ENCODE assay signal across 24 mouse cellular contexts in genomic region chr11:16696787-16697186, GRCm38 (mm10). TPM values are rescaled to one million over a fixed set of nuclear protein-coding genes. Genes with fewer than 3 reads are reported as not detected.
DNase-seq lines count a peak whose midpoint lies in the region; ATAC-seq and TF ChIP-seq lines count a peak whose summit lies in the region.
"Had no signal": no experiment of that assay in that cellular context is flagged by ENCODE, and none has a peak within 500 bp of the region (broad histone marks: within the 10 kb centered on the region; RNA-seq: fewer than 3 reads in every experiment).

No protein-coding gene starts in this region.

- no peak overlapping the region for H3K27ac ChIP-seq in kidney, adult 2 months (ENCODE audit: insufficient read depth, low read depth, low read length)
- peak overlapping the region; percentile 39; the same call in 1 of the 2 replicates for H3K27ac ChIP-seq in liver, adult 2 months (replicated peaks; ENCODE audit: insufficient read depth, low read depth, low read length)
- H3K27ac ChIP-seq: embryonic facial prominence, embryonic 13.5 days; embryonic facial prominence, embryonic 15.5 days; forebrain, embryonic 10.5 days; forebrain, embryonic 12.5 days had no signal

- H3K9ac ChIP-seq in liver, adult 2 months (ENCODE audit: low read depth, low read length): no peak overlapping the region
- H3K9ac ChIP-seq: embryonic facial prominence, embryonic 13.5 days; embryonic facial prominence, embryonic 15.5 days; forebrain, embryonic 12.5 days had no signal

- no peaks in the 10 kb centered on the region for H3K27me3 ChIP-seq in kidney, adult 2 months (replicated peaks; ENCODE audit: control insufficient read depth, insufficient read depth, low read length)
- H3K27me3 ChIP-seq in liver, adult 2 months (ENCODE audit: control insufficient read depth, insufficient read depth, low read length): no peaks in the 10 kb centered on the region
- H3K27me3 ChIP-seq: embryonic facial prominence, embryonic 15.5 days; forebrain, embryonic 12.5 days had no signal

- no peak for TF ChIP-seq POLR2A in kidney, adult 2 months (IDR thresholded peaks at IDR 0.05; ENCODE audit: low read depth, low read length)
- TF ChIP-seq POLR2A in liver, adult 2 months (IDR thresholded peaks at IDR 0.05; ENCODE audit: extremely low read depth, insufficient read depth, low read length): no peak

- H3K4me1 ChIP-seq in kidney, adult 2 months (ENCODE audit: control insufficient read depth, insufficient read depth, low read length): peaks cover 4% of the 10 kb centered on the region; the same call in 1 of the 2 replicates
- peaks cover 19% of the 10 kb centered on the region for H3K4me1 ChIP-seq in liver, adult 2 months (ENCODE audit: control insufficient read depth, insufficient read depth, low read length)
- H3K4me1 ChIP-seq: embryonic facial prominence, embryonic 15.5 days; forebrain, embryonic 10.5 days; forebrain, embryonic 12.5 days had no signal

- WGBS in kidney, adult 2 months: 54% methylated on average over 2 of the region's 2 CpGs
- WGBS in liver, adult 2 months: 18% methylated on average over 2 of the region's 2 CpGs

- TF ChIP-seq CTCF in kidney, adult 2 months (conservative IDR thresholded peaks at IDR 0.05; ENCODE audit: insufficient read depth, insufficient read length, low read depth, low read length): no peak
- TF ChIP-seq CTCF in liver, adult 2 months (IDR thresholded peaks at IDR 0.05; ENCODE audit: low read depth, low read length): no peak

- H3K4me3 ChIP-seq in kidney, adult 2 months (ENCODE audit: insufficient read depth, low read depth, low read length): no peak overlapping the region
- H3K4me3 ChIP-seq in liver, adult 2 months (ENCODE audit: insufficient read depth, low read depth, low read length): no peak overlapping the region
- H3K4me3 ChIP-seq: embryonic facial prominence, embryonic 13.5 days; embryonic facial prominence, embryonic 15.5 days; erythroblast, embryonic 14.5 days; forebrain, embryonic 10.5 days; forebrain, embryonic 12.5 days had no signal

- no peaks in the 10 kb centered on the region for H3K36me3 ChIP-seq in kidney, adult 2 months (ENCODE audit: control insufficient read depth, insufficient read depth, low read length)
- no peaks in the 10 kb centered on the region for H3K36me3 ChIP-seq in liver, adult 2 months (ENCODE audit: control insufficient read depth, insufficient read depth, low read length)
- H3K36me3 ChIP-seq: embryonic facial prominence, embryonic 13.5 days; embryonic facial prominence, embryonic 15.5 days; forebrain, embryonic 10.5 days; forebrain, embryonic 12.5 days had no signal

- intact Hi-C loops in left cerebral cortex, postnatal 14 days (cut with DNase I): no loop called here

- no peaks in the 10 kb centered on the region for H3K79me2 ChIP-seq in liver, adult 2 months (ENCODE audit: control insufficient read depth, insufficient read depth, low read length)

- ATAC-seq in megakaryocyte, adult 5-6 weeks (ENCODE audit: poor library complexity, severe bottlenecking): peak; percentile 35; the same call in 1 of the 2 replicates
- ATAC-seq: forebrain, embryonic 14.5 days had no signal

- peak; percentile 23 for DNase-seq in kidney, adult 2 months
- no peak for DNase-seq in kidney, adult 8-10 months
- DNase-seq in liver, adult 2 months (ENCODE audit: extremely low read depth, low read depth, low spot score): peak; percentile 35
- DNase-seq in liver: no peak
- DNase-seq in left cerebral cortex, postnatal 14 days (ENCODE audit: low spot score in 2 of 2): no peak
- DNase-seq: adrenal gland, adult 2 months; adrenal gland, postnatal 10 days; adrenal gland, postnatal 25 days; cerebellum, adult 11 months; cerebellum, adult 18-20 months; cerebellum, adult 8-10 months; cerebellum, adult 9-11 months; cerebellum, postnatal 14 days; cerebellum, postnatal 36 days; embryo, embryonic 11 days had no signal

RNA-seq across cellular contexts. Expression of gene Egfr, which starts 55.2 kb away (rescaled TPM):
- polyA plus RNA-seq in kidney, adult 2 months (2012; rRNA removed): 19.9 and 41.0 TPM in 2 replicates
- 193 and 198 TPM in 2 replicates for total RNA-seq in liver, adult 2 months (2014; rRNA removed)
- polyA plus RNA-seq in liver, adult 2 months (2012; rRNA removed): 117 and 215 TPM in 2 replicates
- total RNA-seq in megakaryocyte, adult 5-6 weeks (2015): 0.39 and 0.94 TPM in 2 replicates
- 0.11 and 0.37 TPM in 2 replicates for total RNA-seq in megakaryocyte, adult 5-6 weeks (2017)
- 10 to 100 TPM; 14.2 to 15.2 TPM for total RNA-seq in left cerebral cortex, postnatal 14 days (2021)
- total RNA-seq: common myeloid progenitor, adult 5-6 weeks; MEL had no signal
- polyA plus RNA-seq: erythroblast, embryonic 14.5 days had no signal

Comparison
In these comparisons a context has a peak if more than half of its experiments do, and no peak if none do; other contexts are left out.
1. DNase-seq: peak in kidney, adult 2 months (single experiment) and liver, adult 2 months (single experiment); none in kidney, adult 8-10 months (0 of 2), liver (single experiment) and left cerebral cortex, postnatal 14 days (0 of 2).
2. RNA of gene Egfr, which starts 55.2 kb away (total RNA-seq): 193 to 198 TPM in liver, adult 2 months; 14.2 to 15.2 TPM in left cerebral cortex, postnatal 14 days and 0.11 to 0.94 TPM in megakaryocyte, adult 5-6 weeks; every median in the first group is over 10 times any median in the second.